Mouse (Mus musculus) hindbrain, embryonic 10.5 days (tissue): ENCODE measurements around the gene Rnpepl1. TPM values are rescaled to one million over a fixed set of nuclear protein-coding genes. Genes with fewer than 3 reads are reported as not detected.
A peak's percentile ranks its signal among the peaks of the same experiment; 100 is the strongest.
"Not testable (repeated sequence)": the region's sequence is repeated elsewhere in the genome, so short reads cannot be mapped to it uniquely, and the experiment has no call there.

ENCODE experiments used
- DNase-seq: peaks from one replicate; pipeline ENCODE4 v3.0.0-alpha.2; 2017; ENCODE audit warnings: low spot score
- H3K27ac ChIP-seq: fragments of 300-500 bp; sonication (generic); 2 replicates; pipeline ENCODE4 v1.5.1; 2016; ENCODE audit warnings: mild to moderate bottlenecking, moderate library complexity
- H3K27me3 ChIP-seq: fragments of 300-500 bp; sonication (generic); 2 replicates; pipeline ENCODE4 v1.6.1; 2016; ENCODE audit warnings: mild to moderate bottlenecking; ENCODE audit not compliant: poor library complexity, insufficient read depth, severe bottlenecking
- H3K36me3 ChIP-seq: fragments of 300-500 bp; sonication (generic); 2 replicates; pipeline ENCODE4 v1.6.1; 2016; ENCODE audit warnings: mild to moderate bottlenecking, moderate library complexity
- H3K4me1 ChIP-seq: fragments of 300-500 bp; sonication (generic); replicated peaks from 2 replicates; pipeline ENCODE4 v1.6.1; 2016; ENCODE audit warnings: mild to moderate bottlenecking
- H3K4me3 ChIP-seq: fragments of 300-500 bp; sonication (generic); 2 replicates; pipeline ENCODE4 v1.5.1; 2016; ENCODE audit warnings: mild to moderate bottlenecking, moderate library complexity
- H3K9me3 ChIP-seq: fragments of 300-500 bp; sonication (generic); 2 replicates; pipeline ENCODE4 v1.6.1; 2016; ENCODE audit warnings: mild to moderate bottlenecking, moderate library complexity
- WGBS: fragments of 180-500 bp; shearing (Covaris S2); methylation state at CpG from one replicate; pipeline ENCODE4 v1.1.7; 2016; 5-methylcytosine and 5-hydroxymethylcytosine counted together
- polyA plus RNA-seq: library from polyadenylated mRNA; unstranded; fragments of >200 nt; fragmentation: Nextera tagmentation; extraction: Ambion mirVana; gene quantifications from 2 replicates; pipeline ENCODE4 v1.2.1, GENCODE M21; 2016

Rnpepl1 gene
- polyA plus RNA-seq, 1 experiment from 2014 or later: 27.3 TPM

DNA sequence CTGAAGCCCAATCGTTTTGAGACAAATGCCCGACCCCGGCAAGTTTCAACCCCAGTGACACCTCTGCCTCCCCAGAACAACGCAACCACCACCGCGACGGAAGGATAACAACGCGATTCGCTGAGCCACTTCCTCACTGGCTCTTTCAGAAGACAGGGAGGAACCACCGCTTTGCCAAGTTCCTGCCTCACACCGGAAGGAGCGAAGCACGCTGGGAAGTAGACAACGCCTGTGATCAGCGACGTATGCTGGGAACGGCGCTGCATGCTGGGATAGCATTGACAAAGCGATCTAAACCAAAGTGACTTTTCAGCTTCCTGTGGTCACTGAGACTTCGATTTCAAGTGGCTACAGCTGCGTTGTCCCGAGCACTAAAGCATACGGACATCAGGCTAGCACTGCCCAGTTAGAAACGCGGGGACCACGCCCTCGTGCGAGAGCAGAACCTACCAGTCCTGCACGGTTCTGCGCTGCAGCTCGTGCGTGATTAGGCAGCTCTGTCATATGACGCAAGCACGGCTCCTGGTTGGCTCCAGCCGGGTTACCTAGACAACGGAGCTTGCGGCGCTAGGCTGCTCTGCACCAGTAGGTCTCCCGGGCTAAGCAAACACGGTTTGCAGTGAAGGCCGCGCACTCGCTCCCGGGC is 23.7 kb downstream of the Rnpepl1 start, which contains the start of gene Capn10:
Gene Capn10 (plus strand): TSS at position 195 of the 646 bp plus-strand sequence.
- peak within 1 kb of the TSS; percentile 96 for H3K27ac ChIP-seq
- H3K4me3 ChIP-seq: peak within 1 kb of the TSS; percentile 88
- 0 out of 2 replicates have a peak, but pooled peaks cover 5% of the 10 kb centered on the region for H3K9me3 ChIP-seq
- H3K27me3 ChIP-seq: no peaks in the 10 kb centered on the region
- H3K4me1 ChIP-seq: peaks cover 36% of the 10 kb centered on the region
- under 1% methylated on average over 45 of the region's 45 CpGs for WGBS
- H3K36me3 ChIP-seq: peaks cover 21% of the 10 kb centered on the region
- DNase-seq: peak; percentile 95

DNA sequence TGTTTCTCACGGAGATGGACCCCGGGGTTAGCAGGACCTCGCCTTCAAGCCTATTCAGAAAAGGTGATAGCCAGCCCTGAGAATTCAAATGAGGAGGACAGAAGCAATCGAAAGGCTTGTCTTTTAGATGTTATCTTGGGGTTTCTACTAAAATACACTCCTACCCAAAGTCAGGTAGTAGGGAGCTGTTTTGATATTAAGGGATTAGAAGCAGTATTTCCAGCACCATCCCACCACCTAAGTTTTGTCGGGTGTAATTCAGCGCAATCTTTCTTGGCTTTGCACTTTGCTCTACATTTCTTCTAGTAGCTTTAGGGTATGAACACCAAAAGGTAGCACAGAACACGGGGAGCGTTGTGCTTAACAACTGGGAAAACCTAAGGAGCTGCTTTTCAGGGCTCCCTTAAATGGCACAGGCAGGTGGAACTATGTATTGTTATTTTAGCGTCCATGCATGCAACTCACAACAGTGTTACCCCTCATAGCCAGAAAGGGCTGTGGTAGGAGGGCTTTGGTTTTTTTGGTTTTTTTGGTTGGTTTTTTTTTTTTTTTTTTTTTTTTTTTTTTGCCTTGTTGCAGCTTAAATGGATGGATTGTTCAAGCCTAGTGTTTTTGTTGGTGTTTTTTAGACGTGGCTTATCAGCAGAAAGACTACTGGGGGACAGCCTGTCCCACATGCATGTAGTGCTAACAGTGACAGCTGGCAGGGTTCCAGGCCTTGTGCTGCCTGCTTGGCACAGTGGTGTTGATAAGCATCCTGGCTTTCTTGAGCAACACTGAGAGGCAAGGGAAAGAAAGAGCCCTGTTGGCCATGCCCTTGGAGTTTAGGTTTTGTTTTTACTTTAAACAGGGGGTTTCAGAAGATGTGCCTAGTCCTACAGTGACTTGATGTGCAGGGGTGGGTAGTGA is 24.7 kb downstream of the Rnpepl1 start:
- peak overlapping the region; percentile 96 for H3K27ac ChIP-seq

DNA sequence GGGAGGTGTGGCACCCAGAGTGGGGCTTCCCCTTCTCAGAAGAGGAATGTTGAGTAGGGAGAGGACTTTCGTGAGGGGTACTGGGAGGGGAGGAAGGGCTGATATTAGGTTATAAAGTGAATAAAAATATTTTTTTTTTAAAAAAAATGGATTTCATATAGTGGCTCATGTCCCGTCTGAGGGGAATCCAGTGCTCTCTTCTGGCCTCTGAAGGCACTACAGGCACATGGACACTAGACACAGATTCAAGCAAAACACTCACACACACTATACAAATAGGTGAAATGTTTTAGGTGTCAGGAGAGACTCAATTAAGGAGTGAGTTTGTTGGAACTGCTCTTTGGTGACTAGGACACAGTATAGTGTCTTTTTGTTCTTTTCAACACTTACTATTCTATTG is 25.4 kb downstream of the Rnpepl1 start:
- H3K36me3 ChIP-seq: peaks cover 37% of the 10 kb centered on the region
- H3K9me3 ChIP-seq: 0 out of 2 replicates have a peak, but pooled peaks cover 5% of the 10 kb centered on the region
- no peak for DNase-seq
- H3K4me3 ChIP-seq: peak overlapping the region; percentile 88
- H3K27me3 ChIP-seq: no peaks in the 10 kb centered on the region
- WGBS: 63% methylated on average over 2 of the region's 2 CpGs
- H3K27ac ChIP-seq: peak overlapping the region; percentile 96; the same call in 1 of the 2 replicates
- H3K4me1 ChIP-seq: peaks cover 36% of the 10 kb centered on the region

More for the DNA sequence above, 24.7 kb downstream of the Rnpepl1 start:
- H3K36me3 ChIP-seq: peaks cover 31% of the 10 kb centered on the region
- peaks cover 36% of the 10 kb centered on the region for H3K4me1 ChIP-seq
- H3K27me3 ChIP-seq: no peaks in the 10 kb centered on the region
- H3K9me3 ChIP-seq: 0 out of 2 replicates have a peak, but pooled peaks cover 5% of the 10 kb centered on the region
- DNase-seq: no peak
- H3K4me3 ChIP-seq: peak overlapping the region; percentile 88
- 21% methylated on average over 10 of the region's 10 CpGs for WGBS

DNA sequence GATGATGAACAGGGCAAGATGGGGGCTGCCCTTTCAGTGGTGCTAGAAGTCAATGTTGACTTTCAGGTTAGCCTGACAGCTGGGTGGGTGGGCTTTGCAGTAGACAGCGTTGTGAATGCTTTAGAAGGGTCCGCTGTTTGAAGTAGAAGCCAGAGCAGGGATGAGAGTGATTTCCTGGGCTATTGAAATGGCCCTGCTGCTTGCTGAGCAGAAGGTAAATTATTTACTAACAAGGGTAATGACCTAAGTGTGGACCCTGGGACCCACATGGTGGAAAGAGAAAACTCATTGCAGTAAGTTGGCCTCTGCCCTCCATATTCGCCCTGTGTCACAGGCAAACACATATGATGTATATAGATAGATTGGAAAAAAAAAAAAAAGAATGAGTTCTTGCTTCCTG is 25.9 kb downstream of the Rnpepl1 start:
- Histone ChIP-seq H3K27ac (no peak overlapping the region), H3K36me3 (peaks cover 41% of the 10 kb centered on the region), H3K4me3 (peak overlapping the region; percentile 88), H3K9me3 (0 out of 2 replicates have a peak, but pooled peaks cover 5% of the 10 kb centered on the region), H3K27me3 (no peaks in the 10 kb centered on the region), H3K4me1 (peaks cover 36% of the 10 kb centered on the region)
- no peak for DNase-seq
- WGBS: 83% methylated on average over 3 of the region's 3 CpGs

DNA sequence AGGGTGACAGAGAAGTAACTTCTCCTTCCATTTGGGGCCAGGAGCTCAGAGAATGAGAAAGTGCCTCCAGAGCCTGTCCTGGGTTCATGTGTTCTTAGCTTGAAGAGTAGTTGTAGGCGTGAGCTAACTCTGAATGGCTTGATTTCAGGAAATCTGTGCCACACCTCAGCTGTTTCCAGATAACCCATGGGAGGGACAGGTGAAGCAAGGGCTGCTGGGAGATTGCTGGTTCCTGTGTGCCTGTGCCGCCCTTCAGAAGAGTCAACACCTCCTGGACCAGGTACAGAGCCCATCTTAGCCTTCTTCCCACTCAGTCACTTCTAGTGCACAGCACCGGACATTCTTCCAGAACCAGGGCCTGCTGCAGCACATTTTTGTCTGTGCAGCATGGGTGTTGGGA is 27.2 kb downstream of the Rnpepl1 start:
- Histone ChIP-seq H3K27ac (no peak overlapping the region), H3K9me3 (0 out of 2 replicates have a peak, but pooled peaks cover 4% of the 10 kb centered on the region), H3K36me3 (peaks cover 55% of the 10 kb centered on the region), H3K4me1 (peaks cover 36% of the 10 kb centered on the region), H3K27me3 (no peaks in the 10 kb centered on the region), H3K4me3 (no peak overlapping the region)
- no peak for DNase-seq
- 92% methylated on average over 3 of the region's 3 CpGs for WGBS

DNA sequence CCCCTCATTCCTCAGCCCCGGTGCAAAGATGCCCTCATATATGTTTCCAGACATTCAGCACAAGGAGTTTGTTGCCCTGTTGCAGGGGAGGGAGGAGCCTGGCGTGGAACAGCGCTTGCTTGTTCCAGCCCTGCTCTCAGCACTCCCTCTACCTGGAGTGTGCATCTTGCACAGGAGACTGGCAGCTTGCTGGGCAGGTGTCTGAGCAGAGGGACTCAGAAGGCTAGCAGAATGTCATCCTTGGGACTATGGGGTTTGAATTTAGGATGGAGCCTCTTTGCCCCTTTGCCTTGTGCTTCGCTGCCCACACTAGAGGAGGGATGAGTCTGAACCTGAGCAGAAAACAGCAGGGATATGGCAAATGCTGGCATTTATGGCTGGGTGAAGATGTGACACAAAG is 29.2 kb downstream of the Rnpepl1 start:
- Histone ChIP-seq H3K4me3 (no peak overlapping the region), H3K36me3 (peaks cover 74% of the 10 kb centered on the region), H3K27ac (no peak overlapping the region)

DNA sequence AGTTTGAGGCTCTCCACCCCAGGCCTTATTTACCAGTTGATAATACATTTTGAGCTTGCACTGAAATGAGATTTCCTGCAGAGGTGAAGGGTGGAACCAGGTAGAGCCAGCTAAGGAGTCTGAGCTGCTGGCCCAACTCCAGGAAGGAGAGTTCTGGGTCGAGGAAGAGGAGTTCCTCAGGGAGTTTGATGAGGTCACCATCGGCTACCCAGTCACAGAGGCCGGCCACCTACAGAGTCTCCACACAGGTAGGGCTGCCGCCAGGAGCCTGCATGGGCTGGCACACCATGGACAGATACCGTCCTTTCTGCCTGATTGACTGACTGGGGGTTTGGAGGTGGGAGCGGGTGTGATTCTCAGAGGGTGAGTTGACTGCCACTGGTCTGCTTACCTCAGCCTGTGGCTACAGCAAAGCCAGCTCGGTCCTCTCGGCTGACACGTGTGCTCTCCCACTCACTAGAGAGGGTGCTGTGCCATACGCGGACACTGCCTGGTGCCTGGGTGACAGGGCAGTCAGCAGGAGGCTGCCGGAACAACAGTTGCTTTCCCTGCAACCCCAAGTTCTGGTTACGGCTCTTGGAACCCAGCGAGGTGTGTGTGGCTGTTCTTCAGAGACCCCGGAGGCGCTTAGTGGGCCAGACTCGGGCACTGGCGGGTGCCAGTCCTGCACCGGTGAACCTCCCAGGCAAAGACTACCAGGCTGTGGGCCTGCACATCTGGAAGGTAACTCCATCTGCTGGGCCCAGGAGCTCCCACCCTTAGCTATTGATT is 32.8 kb downstream of the Rnpepl1 start:
- Histone ChIP-seq H3K4me1 (no peaks in the 10 kb centered on the region), H3K4me3 (no peak overlapping the region), H3K27ac (no peak overlapping the region), H3K9me3 (no peaks in the 10 kb centered on the region), H3K36me3 (peaks cover 99% of the 10 kb centered on the region), H3K27me3 (no peaks in the 10 kb centered on the region)
- 94% methylated on average over 19 of the region's 19 CpGs for WGBS
- no peak for DNase-seq

More for the DNA sequence above, 29.2 kb downstream of the Rnpepl1 start:
- H3K27me3 ChIP-seq: no peaks in the 10 kb centered on the region
- peaks cover 28% of the 10 kb centered on the region for H3K4me1 ChIP-seq
- no peak for DNase-seq
- 93% methylated on average over 4 of the region's 4 CpGs for WGBS
- H3K9me3 ChIP-seq: no peaks in the 10 kb centered on the region

DNA sequence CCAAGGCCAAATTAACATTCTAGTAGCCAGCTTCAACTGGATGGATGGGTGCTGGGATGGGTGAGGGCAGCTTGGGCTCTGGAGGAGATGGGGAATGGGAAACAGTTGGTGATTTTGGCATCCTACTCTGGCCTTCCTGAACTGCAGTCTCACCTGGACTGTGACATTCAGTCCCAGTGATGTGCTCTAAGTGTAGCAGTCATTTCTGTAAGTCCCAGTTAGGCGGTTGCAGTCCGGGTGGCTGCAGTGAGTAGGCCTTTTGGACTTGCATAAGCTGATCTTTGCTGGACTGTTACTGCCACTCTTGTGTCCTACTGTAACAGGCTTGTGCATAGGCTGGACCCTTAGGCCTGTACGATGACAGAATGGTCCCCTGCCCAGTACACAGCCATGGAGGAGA is 37.4 kb downstream of the Rnpepl1 start:
- no peaks in the 10 kb centered on the region for H3K27me3 ChIP-seq
- DNase-seq: no peak
- 93% methylated on average over 3 of the region's 3 CpGs for WGBS
- peaks cover 74% of the 10 kb centered on the region for H3K36me3 ChIP-seq
- no peak overlapping the region for H3K27ac ChIP-seq
- no peak overlapping the region for H3K4me3 ChIP-seq
- no peaks in the 10 kb centered on the region for H3K4me1 ChIP-seq
- H3K9me3 ChIP-seq: no peaks in the 10 kb centered on the region

DNA sequence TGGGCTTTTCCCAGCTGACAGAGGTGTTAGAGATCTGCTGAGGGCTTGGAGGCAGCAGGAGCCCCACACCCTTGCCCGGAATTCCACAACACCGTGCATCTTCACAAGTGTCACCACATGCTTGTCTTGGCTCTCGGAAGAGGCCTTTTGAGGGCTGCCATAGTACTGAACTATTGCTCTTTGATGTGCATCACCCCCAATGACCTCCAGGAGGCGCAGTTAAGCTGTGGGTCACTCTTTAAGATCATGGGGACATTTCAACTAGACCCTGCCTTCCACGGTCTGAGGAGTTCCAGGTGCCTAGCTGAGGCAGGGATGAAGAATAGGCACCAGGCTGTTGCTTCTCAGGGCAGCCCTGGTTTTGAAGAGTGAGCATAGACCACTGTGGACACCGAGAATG is 38.8 kb downstream of the Rnpepl1 start:
- no peak overlapping the region for H3K27ac ChIP-seq
- H3K9me3 ChIP-seq: no peaks in the 10 kb centered on the region
- no peaks in the 10 kb centered on the region for H3K4me1 ChIP-seq
- peaks cover 59% of the 10 kb centered on the region for H3K36me3 ChIP-seq
- no peak overlapping the region for H3K4me3 ChIP-seq
- peak; percentile 17 for DNase-seq
- WGBS: 62% methylated on average over 6 of the region's 6 CpGs
- H3K27me3 ChIP-seq: no peaks in the 10 kb centered on the region

DNA sequence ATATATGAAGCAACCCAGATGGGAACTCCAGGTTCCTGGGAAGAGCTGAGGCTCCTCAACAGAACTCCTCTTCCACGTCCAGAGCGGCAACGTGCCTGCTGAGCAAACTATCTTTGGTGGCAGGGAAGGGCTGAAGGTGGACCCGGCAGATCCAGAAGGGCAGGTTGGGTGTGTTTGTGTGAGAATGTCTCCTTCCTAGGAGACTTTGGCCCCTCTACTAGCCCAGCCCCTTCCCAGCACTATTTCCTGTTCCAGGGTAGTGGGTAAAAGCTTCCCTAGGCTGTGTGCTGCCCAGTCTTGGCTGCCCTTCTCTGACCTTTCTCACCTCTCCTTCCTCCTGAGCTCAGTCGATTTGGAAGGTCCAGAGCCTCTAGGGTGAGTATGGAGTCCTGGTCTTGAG is 40.0 kb downstream of the Rnpepl1 start, which contains the start of gene Gpr35:
Gene Gpr35 (plus strand): TSS at position 259 of the 400 bp plus-strand sequence.
- 72% methylated on average over 5 of the region's 5 CpGs for WGBS
- no peak for DNase-seq
- no peaks in the 10 kb centered on the region for H3K27me3 ChIP-seq
- no peak within 1 kb of the TSS for H3K27ac ChIP-seq
- H3K36me3 ChIP-seq: peaks cover 47% of the 10 kb centered on the region
- H3K4me3 ChIP-seq: no peak within 1 kb of the TSS
- no peaks in the 10 kb centered on the region for H3K9me3 ChIP-seq
- H3K4me1 ChIP-seq: no peaks in the 10 kb centered on the region

DNA sequence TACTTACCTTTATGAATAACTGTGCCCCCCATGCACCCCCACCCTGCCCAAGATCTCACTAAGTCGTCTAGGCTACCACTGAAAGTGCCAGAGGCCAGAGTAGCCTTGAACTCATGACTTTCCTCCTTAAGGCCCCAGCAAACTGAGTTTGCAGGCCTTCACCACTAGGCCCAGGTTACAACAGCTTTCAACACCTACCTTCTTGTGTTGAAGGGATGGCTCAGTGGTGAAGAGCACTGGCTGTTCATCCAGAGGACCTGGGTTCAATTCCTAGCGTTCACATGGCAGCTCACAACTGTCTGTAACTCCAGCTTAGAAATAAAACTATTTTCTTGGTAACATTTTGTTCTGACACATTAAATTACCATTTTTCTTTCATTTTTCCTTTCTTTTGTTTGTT is 43.1 kb downstream of the Rnpepl1 start:
- H3K27me3 ChIP-seq: no peaks in the 10 kb centered on the region
- no peak overlapping the region for H3K27ac ChIP-seq
- no peaks in the 10 kb centered on the region for H3K9me3 ChIP-seq
- peaks cover 17% of the 10 kb centered on the region for H3K36me3 ChIP-seq
- no peak for DNase-seq
- WGBS: 68% methylated on average over 2 of the region's 2 CpGs
- peaks cover 3% of the 10 kb centered on the region; the same call in 1 of the 2 replicates for H3K4me1 ChIP-seq
- no peak overlapping the region for H3K4me3 ChIP-seq

DNA sequence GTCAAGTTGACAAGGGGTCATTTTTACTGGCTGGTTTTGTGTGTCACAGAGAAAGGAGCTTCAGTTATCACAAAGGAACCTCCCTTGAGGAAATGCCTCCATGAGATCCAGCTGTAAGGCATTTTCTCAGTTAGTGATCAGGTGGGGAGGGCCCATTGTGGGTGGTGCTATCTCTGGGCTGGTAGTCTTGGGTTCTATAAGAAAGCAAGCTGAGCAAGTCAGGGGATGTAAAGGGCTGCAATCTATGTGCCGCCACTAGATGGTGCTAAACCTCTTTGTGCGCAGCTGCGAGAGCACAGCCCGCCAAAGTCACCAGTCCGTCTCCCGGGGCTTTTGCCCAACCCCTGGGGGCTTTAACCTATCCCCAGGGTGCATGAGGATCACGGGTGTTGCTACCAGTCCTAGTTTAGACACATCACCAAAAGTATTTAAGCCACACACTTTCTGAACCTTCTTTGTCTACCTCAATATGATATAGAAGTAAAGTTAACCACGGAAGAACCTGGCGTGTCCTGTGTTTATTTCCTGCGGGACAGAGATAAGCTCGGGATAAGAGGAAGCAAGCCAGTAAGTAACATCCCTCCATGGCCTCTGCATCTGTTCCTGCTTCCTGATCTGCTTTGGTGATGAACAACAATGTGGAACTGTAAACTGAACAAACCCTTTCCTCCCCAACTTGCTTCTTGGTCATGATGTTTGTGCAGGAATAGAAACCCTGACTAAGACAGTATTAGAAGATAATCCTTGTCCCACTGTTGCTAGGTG is 46.2 kb downstream of the Rnpepl1 start:
- DNase-seq, H3K36me3 ChIP-seq, H3K27me3 ChIP-seq, H3K4me1 ChIP-seq, H3K9me3 ChIP-seq: not testable (repeated sequence)
- Histone ChIP-seq H3K27ac (0 out of 2 replicates have a peak overlapping the region, but pooled peaks have one; percentile 5), H3K4me3 (peak overlapping the region; percentile 35)
- WGBS: 11% methylated on average over 11 of the region's 11 CpGs
